Mouse (Mus musculus) Muller cell, postnatal 12 days (primary cell): Measurements from ENCODE around the gene Hist1h2ae.
"Not testable (repeated sequence)": the region's sequence is repeated elsewhere in the genome, so short reads cannot be mapped to it uniquely, and the experiment has no call there.

Experiments
- DNase-seq: peaks from one replicate; pipeline ENCODE4 v3.0.0-alpha.2; 2015; ENCODE audit errors: inconsistent ontology term

Hist1h2ae gene

DNA sequence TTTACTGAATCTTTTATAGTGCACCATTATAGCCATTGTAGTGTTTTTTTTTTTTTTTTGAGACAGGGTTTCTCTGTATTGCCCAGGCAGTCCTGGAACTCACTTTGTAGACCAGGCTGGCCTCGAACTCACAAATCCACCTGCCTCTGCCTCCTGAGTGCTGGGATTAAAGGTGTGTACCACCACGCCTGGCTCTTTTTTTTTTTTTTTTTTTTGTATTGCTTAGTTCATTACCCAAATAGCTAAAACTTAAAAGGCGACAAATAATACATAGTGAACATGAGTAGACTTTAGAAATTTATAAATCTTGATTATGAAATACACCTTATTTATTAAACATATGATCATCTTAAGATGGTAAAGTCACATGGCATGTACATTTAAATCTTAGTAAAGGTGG, 29.5 kb downstream of the Hist1h2ae start:
- DNase-seq = no peak

GRCm38 (mm10) chr13:23539821-23540220, 31.2 kb downstream of the Hist1h2ae start:
- not testable (repeated sequence) for DNase-seq

DNA sequence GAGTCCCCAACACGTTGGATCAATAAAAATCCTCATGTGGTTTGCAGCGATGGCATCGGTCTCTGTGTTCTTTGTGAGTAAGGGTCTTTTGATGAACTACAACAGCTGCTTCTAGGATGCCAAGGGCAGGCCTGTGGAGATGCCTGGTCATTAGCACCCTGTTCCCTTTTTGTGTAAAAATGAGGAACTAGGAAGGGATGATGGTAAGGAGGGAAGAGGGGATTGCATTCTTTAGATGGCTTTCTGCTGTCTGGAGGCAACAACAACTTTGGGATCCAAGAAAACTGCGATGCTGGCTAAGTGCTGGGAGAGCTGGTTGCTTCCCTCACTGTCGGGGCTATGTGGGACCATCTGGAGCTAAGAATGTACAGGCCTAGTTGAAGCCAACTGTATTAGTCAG, 32.8 kb downstream of the Hist1h2ae start:
- DNase-seq = no peak

DNA sequence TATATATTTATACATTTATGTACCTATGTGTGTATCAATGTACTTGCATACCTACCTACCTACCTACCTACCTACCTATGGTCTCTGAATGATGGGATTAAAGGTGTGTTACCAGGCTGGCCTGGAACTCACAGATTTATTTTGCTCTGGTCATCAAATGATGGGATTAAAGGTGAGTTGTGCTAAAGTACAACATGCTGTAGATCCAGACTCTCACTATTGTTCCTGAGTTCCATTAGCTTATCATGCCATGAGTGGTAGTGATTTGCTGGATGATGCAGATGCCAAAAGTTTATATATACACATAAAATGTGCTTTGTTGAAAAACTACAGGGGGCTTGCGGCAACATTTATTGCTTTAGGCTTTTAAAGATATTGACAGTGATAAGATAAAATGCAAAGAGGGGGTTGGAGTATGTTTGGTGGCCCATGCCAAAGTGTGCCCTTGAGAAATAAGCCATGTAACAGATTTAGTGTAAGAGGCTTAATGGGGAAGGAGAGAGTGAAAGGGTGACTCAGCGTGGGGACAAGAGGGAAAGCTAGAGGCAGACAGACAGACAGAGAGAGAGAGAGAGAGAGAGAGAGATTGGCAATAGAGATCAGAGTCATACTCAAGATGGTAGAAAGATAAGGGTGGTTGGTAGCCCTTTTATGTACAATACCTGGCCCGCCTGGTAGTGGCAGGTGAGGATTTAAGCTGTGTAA, 33.9 kb downstream of the Hist1h2ae start:
- no peak for DNase-seq

DNA sequence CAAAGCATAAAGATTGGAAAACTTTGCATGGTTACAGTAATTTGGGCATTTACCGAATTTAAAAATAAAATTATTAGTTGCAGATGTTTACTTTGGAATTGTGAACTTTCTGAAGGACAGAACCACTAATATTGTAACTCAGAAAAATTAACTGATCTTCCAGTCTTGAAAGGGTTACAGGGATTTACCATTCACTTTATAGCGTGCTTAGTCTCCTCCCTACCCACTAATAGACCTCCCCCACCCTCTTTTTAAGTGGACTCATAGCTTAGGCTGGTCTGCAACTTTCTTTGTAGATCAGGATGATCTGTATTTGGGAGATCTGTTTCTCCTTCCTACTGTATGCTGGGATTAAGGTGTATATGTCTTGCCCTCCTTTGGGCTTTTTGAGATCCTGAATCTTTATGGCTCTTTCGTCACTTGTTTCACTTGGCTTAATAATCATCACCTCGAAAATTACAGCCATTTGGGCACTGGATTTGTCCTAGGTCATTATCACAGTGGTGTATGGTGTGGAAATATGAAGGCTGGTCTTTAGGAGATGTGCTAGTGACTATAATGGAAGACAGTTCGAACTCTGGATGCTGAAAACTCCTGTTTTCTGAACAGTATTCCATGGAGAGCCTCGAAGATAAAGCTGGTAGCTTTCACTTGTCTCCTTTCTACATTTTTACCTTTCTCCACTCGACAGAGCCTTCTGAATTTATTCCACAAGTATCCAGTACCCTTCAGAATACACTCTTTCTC, 34.8 kb downstream of the Hist1h2ae start:
- DNase-seq = no peak

DNA sequence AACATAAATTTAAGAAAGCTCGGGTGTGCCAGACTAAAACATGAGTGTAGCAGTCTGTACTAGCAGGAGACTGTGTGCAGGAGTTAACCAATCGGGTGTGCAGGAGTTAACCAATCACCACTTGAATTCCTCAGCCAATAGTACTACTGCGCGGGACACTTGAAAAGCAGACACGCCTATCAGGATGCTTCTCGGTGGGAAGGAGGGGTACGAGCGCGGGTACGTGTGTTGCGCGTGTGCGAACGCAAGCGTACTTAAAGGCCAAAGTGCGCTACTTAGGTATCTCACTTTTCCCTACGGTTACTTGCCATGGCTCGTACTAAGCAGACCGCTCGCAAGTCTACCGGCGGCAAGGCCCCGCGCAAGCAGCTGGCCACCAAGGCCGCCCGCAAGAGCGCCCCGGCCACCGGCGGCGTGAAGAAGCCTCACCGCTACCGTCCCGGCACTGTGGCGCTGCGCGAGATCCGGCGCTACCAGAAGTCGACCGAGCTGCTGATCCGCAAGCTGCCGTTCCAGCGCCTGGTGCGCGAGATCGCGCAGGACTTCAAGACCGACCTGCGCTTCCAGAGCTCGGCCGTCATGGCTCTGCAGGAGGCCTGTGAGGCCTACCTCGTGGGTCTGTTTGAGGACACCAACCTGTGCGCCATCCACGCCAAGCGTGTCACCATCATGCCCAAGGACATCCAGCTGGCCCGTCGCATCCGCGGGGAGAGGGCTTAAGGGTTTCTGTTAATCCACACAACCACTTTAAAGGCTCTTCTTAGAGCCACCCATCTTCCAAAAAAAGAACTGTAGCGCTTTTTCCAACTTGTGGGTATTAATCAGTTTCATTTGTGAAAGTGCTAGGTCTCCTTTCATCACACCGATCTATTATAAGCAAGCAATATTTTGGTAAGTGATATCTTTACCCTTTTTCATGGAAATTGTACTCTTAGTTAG, 35.6 kb downstream of the Hist1h2ae start, which contains the start of gene Hist1h3g:
Gene Hist1h3g, plus strand, starts transcription at position 286 of the 939 bp plus-strand sequence.
- DNase-seq = peak; percentile 94

- DNase-seq = peak; percentile 29
Measured at GRCm38 (mm10) chr13:23534368-23535131, 36.5 kb downstream of the Hist1h2ae start.

DNA sequence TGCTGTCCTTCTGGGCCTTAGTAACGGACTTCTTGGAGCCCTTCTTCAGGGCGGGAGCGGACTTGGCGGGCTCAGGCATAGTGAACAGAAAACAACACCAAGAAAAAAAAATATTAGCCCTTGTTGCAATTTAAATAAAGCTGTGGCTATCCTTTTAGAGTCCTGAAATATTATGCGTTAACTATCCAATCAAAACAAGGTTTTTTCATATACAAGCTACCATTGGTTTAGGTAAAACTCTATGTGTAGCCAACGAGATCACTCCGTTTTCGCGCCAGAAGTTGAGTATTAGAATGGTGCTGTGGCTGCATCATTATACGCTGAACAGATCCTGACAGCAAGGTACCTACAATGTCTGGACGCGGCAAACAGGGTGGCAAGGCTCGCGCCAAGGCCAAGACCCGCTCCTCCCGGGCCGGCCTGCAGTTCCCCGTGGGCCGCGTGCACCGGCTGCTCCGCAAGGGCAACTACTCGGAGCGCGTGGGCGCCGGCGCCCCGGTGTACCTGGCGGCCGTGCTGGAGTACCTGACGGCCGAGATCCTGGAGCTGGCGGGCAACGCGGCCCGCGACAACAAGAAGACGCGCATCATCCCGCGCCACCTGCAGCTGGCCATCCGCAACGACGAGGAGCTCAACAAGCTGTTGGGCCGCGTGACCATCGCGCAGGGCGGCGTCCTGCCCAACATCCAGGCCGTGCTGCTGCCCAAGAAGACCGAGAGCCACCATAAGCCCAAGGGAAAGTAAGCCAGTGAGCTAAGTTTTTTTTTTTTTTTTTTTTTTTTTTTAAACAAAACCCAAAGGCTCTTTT, 37.3 kb downstream of the Hist1h2ae start, which contains the start of gene Hist1h2af:
Gene Hist1h2af, plus strand, starts transcription at position 347 of the 808 bp plus-strand sequence.
- DNase-seq = peak; percentile 84

DNA sequence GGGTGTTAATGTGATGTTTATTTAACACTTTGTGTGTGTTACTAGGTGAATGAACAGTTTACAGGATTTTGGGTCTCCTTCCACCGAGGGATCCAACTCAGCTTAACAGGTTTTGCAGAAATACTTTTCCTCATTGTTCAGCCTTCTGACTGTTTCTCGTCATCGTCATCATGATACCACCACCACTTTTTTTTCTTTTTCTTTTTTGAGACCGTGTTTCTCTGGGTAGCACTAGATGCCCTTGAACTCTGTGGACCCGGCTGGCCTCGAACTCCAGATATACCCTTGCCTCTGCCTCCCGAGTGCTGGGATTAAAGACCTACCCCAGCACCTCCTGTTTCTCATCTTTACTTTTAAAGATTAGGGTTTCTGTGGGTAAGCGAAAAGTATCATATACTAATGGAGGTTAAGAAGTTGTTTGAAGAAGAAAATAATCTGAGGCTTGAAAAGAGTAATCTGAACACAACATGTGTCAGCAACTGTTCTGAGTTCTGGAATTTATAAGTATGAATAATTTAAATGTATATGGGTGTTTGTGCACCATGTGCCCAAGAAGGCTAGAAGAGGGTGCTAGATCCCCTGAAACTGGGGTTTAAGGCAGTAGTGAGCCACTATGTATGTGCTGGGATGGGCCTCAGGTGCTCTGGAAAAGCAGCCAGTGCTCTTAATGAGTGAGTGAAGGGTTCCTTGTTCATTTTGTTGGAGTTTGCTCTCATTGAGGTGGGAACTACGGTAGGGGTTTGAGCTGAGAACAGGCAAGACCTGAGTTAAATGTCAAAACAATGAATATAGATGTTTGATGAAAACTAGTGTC, 38.6 kb downstream of the Hist1h2ae start:
- DNase-seq = no peak

DNA sequence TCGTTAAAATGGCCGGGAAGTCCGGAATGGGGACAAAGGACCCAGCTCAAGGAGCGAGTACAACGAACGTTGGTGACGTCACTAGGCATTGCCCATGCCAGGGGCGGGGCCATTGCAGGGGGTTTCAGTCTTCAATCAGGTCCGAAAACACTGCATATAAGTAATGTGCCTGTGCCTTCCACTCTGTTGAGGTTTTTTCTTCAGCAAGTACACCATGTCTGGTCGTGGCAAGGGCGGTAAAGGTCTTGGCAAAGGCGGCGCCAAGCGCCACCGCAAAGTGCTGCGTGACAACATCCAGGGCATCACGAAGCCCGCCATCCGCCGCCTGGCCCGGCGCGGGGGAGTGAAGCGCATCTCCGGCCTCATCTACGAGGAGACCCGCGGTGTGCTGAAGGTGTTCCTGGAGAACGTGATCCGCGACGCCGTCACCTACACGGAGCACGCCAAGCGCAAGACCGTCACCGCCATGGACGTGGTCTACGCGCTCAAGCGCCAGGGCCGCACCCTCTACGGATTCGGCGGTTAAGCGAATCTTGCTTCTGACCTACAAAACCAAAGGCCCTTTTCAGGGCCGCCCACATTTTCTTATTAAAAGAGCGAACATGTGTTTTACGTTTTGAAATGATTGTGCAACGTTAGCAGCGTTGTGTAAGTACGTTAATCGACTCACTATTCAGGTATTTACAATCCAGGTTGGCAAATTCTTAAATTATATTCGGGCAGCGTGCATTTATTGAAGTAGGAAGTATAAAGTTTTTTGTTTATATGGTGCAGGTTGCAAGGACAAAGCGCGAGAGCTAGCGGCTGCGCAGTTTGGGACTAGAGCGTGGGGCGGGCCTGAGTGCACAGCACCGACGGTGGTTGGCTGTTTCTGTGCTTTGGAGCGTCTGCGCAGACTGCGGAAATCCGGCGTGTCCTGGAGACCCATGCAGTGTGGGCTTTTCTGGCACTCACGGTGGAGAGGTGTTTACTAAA, 39.8 kb downstream of the Hist1h2ae start, which contains the start of gene Hist1h4h:
Gene Hist1h4h, plus strand, starts transcription at position 150 of the 975 bp plus-strand sequence.
- peak; percentile 97 for DNase-seq

DNA sequence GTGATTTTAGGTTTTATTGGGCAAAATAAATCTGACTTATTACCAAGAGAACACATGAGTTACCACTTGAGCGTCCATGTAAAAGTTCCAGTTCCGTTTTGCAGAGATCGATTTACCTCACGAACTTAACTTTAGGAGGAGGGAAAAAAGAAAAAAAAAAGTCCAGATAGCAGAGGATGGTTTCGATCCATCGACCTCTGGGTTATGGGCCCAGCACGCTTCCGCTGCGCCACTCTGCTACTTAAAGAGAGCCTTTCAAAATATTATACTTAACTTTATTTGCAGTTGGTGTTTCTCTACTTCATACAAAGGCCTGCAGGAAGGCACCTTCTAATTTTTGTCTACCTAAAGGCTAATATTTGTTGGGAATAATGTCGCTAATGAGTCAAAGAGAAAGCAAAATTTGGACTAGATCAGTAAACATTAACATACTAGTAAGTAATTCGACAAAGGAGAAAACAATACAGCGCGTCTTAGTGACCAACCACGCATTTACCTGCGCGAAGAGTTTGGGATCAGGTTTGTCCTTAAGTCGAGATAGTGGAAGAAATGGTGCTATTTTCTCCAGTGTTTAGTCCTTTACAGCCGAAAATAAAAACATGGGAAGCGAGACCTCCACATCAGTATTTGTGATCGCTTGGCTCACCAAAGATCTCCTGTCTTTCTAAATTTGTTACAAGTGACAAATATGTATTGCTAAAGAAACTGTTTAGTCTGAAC, 40.7 kb downstream of the Hist1h2ae start:
- DNase-seq = peak; percentile 82

GRCm38 (mm10) chr13:23529480-23530165, 41.4 kb downstream of the Hist1h2ae start:
- DNase-seq = no peak

GRCm38 (mm10) chr13:23529005-23529404, 42.0 kb downstream of the Hist1h2ae start:
- DNase-seq = no peak

GRCm38 (mm10) chr13:23526312-23526711, 44.7 kb downstream of the Hist1h2ae start:
- DNase-seq = peak; percentile 80

DNA sequence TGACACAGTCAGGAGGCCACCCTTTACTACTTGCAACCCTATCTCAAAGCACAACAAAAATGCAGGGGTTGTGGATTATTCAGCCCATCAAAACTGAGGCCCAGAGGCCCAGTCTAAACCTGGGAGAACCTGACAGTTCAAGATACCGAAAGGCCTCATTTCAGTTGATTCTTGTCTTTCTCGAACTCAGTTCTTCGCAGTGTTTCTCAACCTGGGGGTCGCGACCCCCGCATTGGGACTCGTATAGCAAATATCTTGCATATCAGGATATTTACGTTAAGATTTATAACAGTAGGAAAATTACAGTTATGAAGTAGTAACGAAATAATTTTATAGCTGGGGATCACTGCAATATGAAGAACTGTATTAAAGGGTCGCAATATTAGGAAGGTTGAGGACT, 45.1 kb downstream of the Hist1h2ae start:
- no peak for DNase-seq

DNA sequence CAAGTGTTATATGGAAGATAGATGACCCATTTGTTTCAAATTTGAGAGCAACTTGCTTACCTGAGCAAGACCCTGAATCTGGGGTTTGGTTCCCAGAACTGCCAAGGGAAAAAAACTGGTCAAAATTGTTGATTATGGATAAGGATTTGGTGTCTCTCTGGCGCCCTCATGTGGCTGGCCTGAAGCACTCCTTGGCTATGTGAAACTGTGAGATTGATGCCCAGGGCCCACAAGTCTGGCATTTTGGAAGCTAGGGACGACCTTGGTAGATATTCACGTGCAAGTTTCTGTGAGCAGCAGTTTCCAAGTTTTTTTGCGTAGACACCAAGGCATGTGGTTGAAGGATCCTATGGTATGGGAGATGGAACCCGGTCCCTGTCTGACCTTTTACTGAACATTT, 46.4 kb downstream of the Hist1h2ae start:
- peak; percentile 62 for DNase-seq

DNA sequence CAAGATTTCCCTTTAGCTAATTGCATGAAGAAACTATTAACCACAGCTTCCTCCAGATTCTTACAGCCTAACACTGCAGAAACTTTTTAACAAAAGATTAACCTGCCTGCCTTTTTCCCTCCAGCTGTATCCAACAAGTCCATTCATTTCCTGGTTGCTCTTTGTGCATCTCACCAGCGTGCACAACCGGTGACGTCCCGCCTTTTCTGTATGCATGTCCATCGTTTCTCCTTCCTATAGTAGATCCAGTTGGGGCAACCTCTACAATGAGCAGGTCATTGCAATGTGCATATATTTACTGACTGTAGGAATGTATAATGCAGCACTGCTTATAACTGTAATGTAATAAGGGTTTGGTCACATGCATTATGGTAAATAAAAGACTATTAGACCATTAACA, 47.0 kb downstream of the Hist1h2ae start:
- no peak for DNase-seq
